Mouse (Mus musculus) megakaryocyte, embryonic 14.5 days (primary cell): ENCODE results near the gene Tbl1xr1.

Source experiments
- FLI1 ChIP-seq: IDR thresholded peaks from 2 replicates; pipeline ENCODE4 v1.6.1; 2012; ENCODE audit warnings: low read length, inconsistent platforms, mixed read lengths
- GATA1 ChIP-seq: IDR thresholded peaks from 3 replicates; pipeline ENCODE4 v1.6.1; 2012; ENCODE audit warnings: mixed read lengths, low read length, inconsistent platforms, borderline replicate concordance

DNA sequence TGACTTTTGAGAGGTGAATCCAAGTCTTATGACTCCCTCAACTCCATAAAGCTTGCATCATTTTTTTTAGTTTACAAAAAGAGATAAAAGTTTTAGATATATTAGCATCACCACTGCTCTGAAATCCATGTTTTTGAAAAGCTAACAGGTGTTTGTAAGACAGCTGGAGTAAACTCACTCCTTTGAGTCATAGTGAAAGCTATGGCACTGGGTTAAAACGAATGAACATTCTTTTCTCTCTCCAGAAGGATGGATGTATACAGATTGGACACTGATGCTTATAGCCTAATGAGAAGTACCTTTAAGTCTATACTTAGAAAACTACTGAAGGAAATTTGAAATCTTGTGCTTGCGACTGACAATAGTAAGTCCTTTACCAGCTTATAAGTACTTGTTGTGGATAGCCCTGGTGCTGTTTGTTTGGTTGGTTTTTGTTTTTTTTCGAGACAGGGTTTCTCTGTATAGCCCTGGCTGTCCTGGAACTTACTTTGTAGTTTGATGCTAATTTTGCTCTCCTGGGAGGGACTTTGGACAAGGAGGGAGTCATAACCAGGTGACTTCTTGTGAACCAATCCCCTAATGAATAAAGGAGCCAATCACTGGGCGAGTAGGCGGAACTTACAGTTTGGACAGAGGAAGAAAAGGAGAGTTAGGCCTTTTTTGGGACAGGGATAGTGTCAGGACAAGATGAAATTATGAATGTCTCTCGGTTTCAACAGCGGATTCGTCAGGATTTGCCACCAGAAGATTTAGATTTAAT is 37.2 kb upstream of the Tbl1xr1 start:
- TF ChIP-seq GATA1 (no peak), FLI1 (no peak)
